Mouse (Mus musculus) megakaryocyte, embryonic 14.5 days (primary cell): Measurements from ENCODE around the gene Vangl1.

Experiments
- FLI1 ChIP-seq: IDR thresholded peaks from 2 replicates; pipeline ENCODE4 v1.6.1; 2012; ENCODE audit warnings: low read length, inconsistent platforms, mixed read lengths
- GATA1 ChIP-seq: IDR thresholded peaks from 3 replicates; pipeline ENCODE4 v1.6.1; 2012; ENCODE audit warnings: mixed read lengths, low read length, inconsistent platforms, borderline replicate concordance

- TF ChIP-seq GATA1 (no peak), FLI1 (no peak)
Measured at GRCm38 (mm10) chr3:102214736-102215135, 10.2 kb upstream of the Vangl1 start.
